Mouse (Mus musculus) embryonic facial prominence, embryonic 12.5 days (tissue): ENCODE measurements around the gene Hist2h2ab. TPM values are rescaled to one million over a fixed set of nuclear protein-coding genes. Genes with fewer than 3 reads are reported as not detected.
"Not testable (repeated sequence)": the region's sequence is repeated elsewhere in the genome, so short reads cannot be mapped to it uniquely, and the experiment has no call there.

Experiments
- ATAC-seq: fragments of 200-750 bp; cut with Nextera tagmentation; 2 replicates; pipeline ENCODE4 v1.8.0; 2017; ENCODE audit not compliant: insufficient number of reproducible peaks, insufficient read depth, low FRiP score, low TSS enrichment
- H3K27ac ChIP-seq: fragments of 300-500 bp; sonication (generic); 2 replicates; pipeline ENCODE4 v1.5.1; 2016; ENCODE audit warnings: mild to moderate bottlenecking
- H3K27me3 ChIP-seq: fragments of 300-500 bp; sonication (generic); 2 replicates; pipeline ENCODE4 v1.6.1; 2016; ENCODE audit warnings: mild to moderate bottlenecking, moderate library complexity
- H3K36me3 ChIP-seq: fragments of 300-500 bp; sonication (generic); 2 replicates; pipeline ENCODE4 v1.6.1; 2016; ENCODE audit warnings: mild to moderate bottlenecking
- H3K4me1 ChIP-seq: fragments of 300-500 bp; sonication (generic); 2 replicates; pipeline ENCODE4 v1.6.1; 2016
- H3K4me2 ChIP-seq: fragments of 300-500 bp; sonication (generic); replicated peaks from 2 replicates; pipeline ENCODE4 v1.6.1; 2016; ENCODE audit warnings: mild to moderate bottlenecking, moderate library complexity
- H3K4me3 ChIP-seq: fragments of 300-500 bp; sonication (generic); 2 replicates; pipeline ENCODE4 v1.5.1; 2016; ENCODE audit warnings: mild to moderate bottlenecking
- H3K9ac ChIP-seq: fragments of 300-500 bp; sonication (generic); 2 replicates; pipeline ENCODE4 v1.6.1; 2016; ENCODE audit warnings: mild to moderate bottlenecking, moderate library complexity
- H3K9me3 ChIP-seq: fragments of 300-500 bp; sonication (generic); 2 replicates; pipeline ENCODE4 v1.6.1; 2016; ENCODE audit warnings: mild to moderate bottlenecking, moderate library complexity
- WGBS: fragments of 180-500 bp; shearing (Covaris S2); methylation state at CpG from one replicate; pipeline ENCODE4 v1.1.7; 2016; 5-methylcytosine and 5-hydroxymethylcytosine counted together
- polyA plus RNA-seq: library from polyadenylated mRNA; unstranded; fragments of >200 nt; fragmentation: Nextera tagmentation; extraction: Ambion mirVana; gene quantifications from 2 replicates; pipeline ENCODE4 v1.2.1, GENCODE M21; 2016

Gene Hist2h2ab
- polyA plus RNA-seq, 1 experiment from 2014 or later: 1.6 TPM

- ATAC-seq: no peak
- Histone ChIP-seq H3K4me2 (no peak overlapping the region), H3K9me3 (no peaks in the 10 kb centered on the region), H3K4me1 (peaks cover 14% of the 10 kb centered on the region; the same call in 1 of the 2 replicates), H3K27me3 (no peaks in the 10 kb centered on the region), H3K27ac (no peak overlapping the region), H3K9ac (no peak overlapping the region), H3K36me3 (no peaks in the 10 kb centered on the region), H3K4me3 (no peak overlapping the region)
- 62% methylated on average over 2 of the region's 2 CpGs for WGBS
Measured at GRCm38 (mm10) chr3:96199731-96200130, 19.9 kb upstream of the Hist2h2ab start.

- H3K4me2 ChIP-seq: no peak overlapping the region
- no peaks in the 10 kb centered on the region for H3K36me3 ChIP-seq
- 78% methylated on average over 3 of the region's 3 CpGs for WGBS
- H3K27me3 ChIP-seq: no peaks in the 10 kb centered on the region
- no peak for ATAC-seq
- H3K9ac ChIP-seq: no peak overlapping the region
- no peak overlapping the region for H3K4me3 ChIP-seq
- H3K4me1 ChIP-seq: no peaks in the 10 kb centered on the region
- H3K27ac ChIP-seq: no peak overlapping the region
- H3K9me3 ChIP-seq: no peaks in the 10 kb centered on the region
Measured at GRCm38 (mm10) chr3:96207819-96208218, 11.8 kb upstream of the Hist2h2ab start.

- Histone ChIP-seq H3K4me1 (no peaks in the 10 kb centered on the region), H3K4me2 (no peak overlapping the region), H3K36me3 (no peaks in the 10 kb centered on the region), H3K9ac (no peak overlapping the region), H3K4me3 (no peak overlapping the region), H3K27me3 (no peaks in the 10 kb centered on the region), H3K27ac (no peak overlapping the region), H3K9me3 (no peaks in the 10 kb centered on the region)
- ATAC-seq: no peak
- WGBS: 20% methylated on average over 15 of the region's 15 CpGs
Measured at GRCm38 (mm10) chr3:96209242-96209641, 10.4 kb upstream of the Hist2h2ab start.

- Histone ChIP-seq H3K27ac (peak overlapping the region; percentile 99), H3K4me2 (peak overlapping the region; percentile 57), H3K27me3 (no peaks in the 10 kb centered on the region), H3K36me3 (no peaks in the 10 kb centered on the region), H3K4me3 (peak overlapping the region; percentile 65), H3K4me1 (peaks cover 18% of the 10 kb centered on the region), H3K9ac (peak overlapping the region; percentile 89), H3K9me3 (no peaks in the 10 kb centered on the region)
- WGBS: under 1% methylated on average over 12 of the region's 12 CpGs
- ATAC-seq: no peak
Measured at GRCm38 (mm10) chr3:96219191-96219641, 449 bp upstream of the Hist2h2ab start.

- WGBS: under 1% methylated on average over 30 of the region's 47 CpGs
- Histone ChIP-seq H3K27ac (peak overlapping the region; percentile 99), H3K4me3 (peak overlapping the region; percentile 65), H3K9ac (peak overlapping the region; percentile 89), H3K4me2 (peak overlapping the region; percentile 57), H3K4me1 (peaks cover 18% of the 10 kb centered on the region)
- H3K9me3 ChIP-seq, ATAC-seq, H3K27me3 ChIP-seq, H3K36me3 ChIP-seq: not testable (repeated sequence)
Measured at GRCm38 (mm10) chr3:96220131-96220764, 583 bp downstream of the Hist2h2ab start.

- WGBS: under 1% methylated on average over 43 of the region's 43 CpGs
- Histone ChIP-seq H3K9ac (peak within 1 kb of the TSS; percentile 89), H3K4me3 (peak within 1 kb of the TSS; percentile 65), H3K4me1 (peaks cover 18% of the 10 kb centered on the region), H3K27ac (peak within 1 kb of the TSS; percentile 99), H3K36me3 (no peaks in the 10 kb centered on the region), H3K9me3 (no peaks in the 10 kb centered on the region), H3K4me2 (peak within 1 kb of the TSS; percentile 57), H3K27me3 (no peaks in the 10 kb centered on the region)
- ATAC-seq: peak; percentile 94
Measured at GRCm38 (mm10) chr3:96220765-96221639, 1.3 kb downstream of the Hist2h2ab start, which contains the start of the genes Hist2h2ac and Hist2h2be. Hist2h2ac (minus strand) TSS chr3:96220880. Hist2h2be (plus strand) TSS chr3:96221119.

GRCm38 (mm10) chr3:96221640-96222038 lies 2.0 kb downstream of the Hist2h2ab start:
- Histone ChIP-seq H3K9ac (peak overlapping the region; percentile 89), H3K27me3 (no peaks in the 10 kb centered on the region), H3K36me3 (no peaks in the 10 kb centered on the region), H3K4me1 (peaks cover 18% of the 10 kb centered on the region), H3K4me2 (peak overlapping the region; percentile 57), H3K4me3 (peak overlapping the region; percentile 65), H3K9me3 (no peaks in the 10 kb centered on the region), H3K27ac (peak overlapping the region; percentile 99)
- no peak for ATAC-seq
- WGBS: 18% methylated on average over 9 of the region's 9 CpGs

GRCm38 (mm10) chr3:96222774-96223173 lies 3.1 kb downstream of the Hist2h2ab start:
- Histone ChIP-seq H3K27me3 (no peaks in the 10 kb centered on the region), H3K9me3 (no peaks in the 10 kb centered on the region), H3K4me1 (peaks cover 18% of the 10 kb centered on the region), H3K36me3 (no peaks in the 10 kb centered on the region), H3K27ac (no peak overlapping the region), H3K4me3 (no peak overlapping the region), H3K9ac (no peak overlapping the region), H3K4me2 (peak overlapping the region; percentile 57)
- ATAC-seq: no peak
- WGBS: 93% methylated on average over 4 of the region's 4 CpGs

- no peak overlapping the region for H3K9ac ChIP-seq
Measured at GRCm38 (mm10) chr3:96225421-96225820, 5.8 kb downstream of the Hist2h2ab start.

GRCm38 (mm10) chr3:96226695-96227648 lies 7.3 kb downstream of the Hist2h2ab start:
- Histone ChIP-seq H3K4me1 (peaks cover 8% of the 10 kb centered on the region), H3K4me2 (no peak overlapping the region), H3K36me3 (no peaks in the 10 kb centered on the region), H3K4me3 (no peak overlapping the region), H3K27me3 (no peaks in the 10 kb centered on the region), H3K27ac (no peak overlapping the region), H3K9ac (no peak overlapping the region), H3K9me3 (no peaks in the 10 kb centered on the region)
- 61% methylated on average over 8 of the region's 8 CpGs for WGBS
- no peak for ATAC-seq

More at GRCm38 (mm10) chr3:96225421-96225820, 5.8 kb downstream of the Hist2h2ab start:
- H3K36me3 ChIP-seq: no peaks in the 10 kb centered on the region
- no peaks in the 10 kb centered on the region for H3K9me3 ChIP-seq
- peaks cover 12% of the 10 kb centered on the region for H3K4me1 ChIP-seq
- ATAC-seq: no peak
- no peak overlapping the region; the same call in 1 of the 2 replicates for H3K4me2 ChIP-seq
- H3K27ac ChIP-seq: no peak overlapping the region
- H3K4me3 ChIP-seq: no peak overlapping the region
- H3K27me3 ChIP-seq: no peaks in the 10 kb centered on the region
- 31% methylated on average over 2 of the region's 2 CpGs for WGBS

GRCm38 (mm10) chr3:96228828-96229227 lies 9.2 kb downstream of the Hist2h2ab start:
- Histone ChIP-seq H3K4me2 (no peak overlapping the region), H3K4me1 (no peaks in the 10 kb centered on the region; the same call in 1 of the 2 replicates), H3K4me3 (no peak overlapping the region), H3K36me3 (no peaks in the 10 kb centered on the region), H3K27me3 (no peaks in the 10 kb centered on the region), H3K27ac (no peak overlapping the region), H3K9ac (no peak overlapping the region), H3K9me3 (no peaks in the 10 kb centered on the region)
- 69% methylated on average over 2 of the region's 2 CpGs for WGBS
- ATAC-seq: no peak
